Mouse (Mus musculus) bone marrow macrophage, adult 2 months (primary cell): ENCODE results near the gene Krtap3-1. TPM values are rescaled to one million over a fixed set of nuclear protein-coding genes. Genes with fewer than 3 reads are reported as not detected.
A peak's percentile ranks its signal among the peaks of the same experiment; 100 is the strongest.

ENCODE experiments used
- H3K27ac ChIP-seq: 2 replicates; pipeline ENCODE4 v1.5.1; 2012; ENCODE audit warnings: low read depth, low read length; ENCODE audit not compliant: insufficient read depth
- H3K4me1 ChIP-seq: 2 replicates; pipeline ENCODE4 v1.6.1; 2012; ENCODE audit warnings: low read length; ENCODE audit not compliant: control insufficient read depth, insufficient read depth
- H3K4me3 ChIP-seq: 2 replicates; pipeline ENCODE4 v1.5.1; 2012; ENCODE audit warnings: mild to moderate bottlenecking, low read length, moderate library complexity; ENCODE audit not compliant: insufficient read depth
- CTCF ChIP-seq: IDR thresholded peaks from 2 replicates; pipeline ENCODE4 v1.5.1; 2012; ENCODE audit warnings: low read depth, mild to moderate bottlenecking, low read length, moderate library complexity
- POLR2A ChIP-seq: IDR thresholded peaks from 2 replicates; pipeline ENCODE4 v1.6.1; 2012; ENCODE audit warnings: mild to moderate bottlenecking, low read depth, low read length, borderline replicate concordance
- polyA plus RNA-seq: library from polyadenylated mRNA; stranded (reverse); fragments of >200 nt; gene quantifications from 2 replicates; pipeline ENCODE4 v1.2.4, GENCODE M21; 2012; ENCODE audit not compliant: missing spikeins, insufficient read depth, insufficient read length

Gene Krtap3-1
- polyA plus RNA-seq, 1 experiment: not detected

DNA sequence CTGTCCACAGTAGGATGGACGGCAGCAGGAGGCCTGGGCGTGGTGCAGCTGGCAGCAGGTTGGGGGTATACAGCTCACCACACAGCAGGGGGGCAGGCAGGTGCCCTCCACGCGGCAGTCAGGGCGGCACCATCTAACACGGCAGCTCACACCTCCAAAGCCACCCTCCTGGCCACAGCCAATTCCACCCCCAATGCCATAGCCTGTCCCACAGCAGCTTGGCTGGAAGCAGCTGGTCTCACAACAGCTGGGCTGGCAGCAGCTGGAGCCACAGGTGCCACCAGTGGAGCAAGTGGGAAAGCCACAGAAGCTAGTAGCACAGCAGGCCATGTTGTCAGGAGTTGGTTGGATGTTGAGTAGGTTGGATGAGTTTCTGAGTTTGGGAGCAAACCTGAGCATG is 14.2 kb upstream of the Krtap3-1 start, which contains the start of gene Krtap1-5:
TSS of gene Krtap1-5 (minus strand) at position 381 of the 400 bp plus-strand sequence.
- H3K27ac ChIP-seq: no peak within 1 kb of the TSS
- no peaks in the 10 kb centered on the region for H3K4me1 ChIP-seq
- no peak within 1 kb of the TSS for H3K4me3 ChIP-seq
- TF ChIP-seq CTCF (no peak), POLR2A (no peak)

DNA sequence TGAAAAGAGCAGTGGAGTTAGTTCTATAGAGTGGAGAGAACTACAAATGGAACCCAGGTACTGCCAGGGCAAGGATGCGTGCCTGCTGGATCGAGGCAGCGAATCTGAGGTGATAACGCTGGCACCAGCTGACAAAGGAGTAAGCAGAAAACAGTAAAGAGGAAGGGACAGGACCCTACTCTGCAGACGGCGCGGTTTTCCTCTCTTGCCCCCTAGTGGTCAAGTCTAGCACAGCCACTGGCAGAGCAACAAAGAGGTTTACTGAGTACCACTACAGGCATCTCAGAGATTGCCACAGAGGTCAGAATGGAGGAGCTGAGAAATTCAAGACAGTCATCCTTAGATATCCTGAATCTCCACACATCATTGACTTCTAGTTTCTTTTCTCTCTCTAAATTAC is 7.7 kb upstream of the Krtap3-1 start:
- no peaks in the 10 kb centered on the region for H3K4me1 ChIP-seq
- no peak for TF ChIP-seq POLR2A
- TF ChIP-seq CTCF: peak; percentile 76
- no peak overlapping the region for H3K4me3 ChIP-seq
- H3K27ac ChIP-seq: no peak overlapping the region

DNA sequence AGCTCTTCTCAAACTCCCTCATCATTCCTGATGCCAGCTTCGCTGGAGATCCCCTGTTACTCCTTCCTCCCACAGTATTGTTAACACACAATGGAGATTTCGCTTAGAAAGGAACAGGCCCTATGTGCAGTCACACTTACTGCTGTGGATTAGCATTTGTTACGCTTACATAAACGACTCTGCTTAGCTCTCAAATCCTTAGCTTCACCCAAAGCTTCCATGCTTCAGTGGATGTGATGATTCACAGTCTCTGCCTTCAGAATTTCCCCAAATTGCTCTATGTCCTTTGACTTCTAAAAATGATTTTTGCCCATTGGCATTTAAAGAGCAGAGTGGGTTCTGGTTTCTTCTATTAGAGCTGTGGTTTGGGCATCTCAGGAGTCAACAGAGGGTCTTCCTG is 6.7 kb upstream of the Krtap3-1 start:
- TF ChIP-seq CTCF (no peak), POLR2A (no peak)

DNA sequence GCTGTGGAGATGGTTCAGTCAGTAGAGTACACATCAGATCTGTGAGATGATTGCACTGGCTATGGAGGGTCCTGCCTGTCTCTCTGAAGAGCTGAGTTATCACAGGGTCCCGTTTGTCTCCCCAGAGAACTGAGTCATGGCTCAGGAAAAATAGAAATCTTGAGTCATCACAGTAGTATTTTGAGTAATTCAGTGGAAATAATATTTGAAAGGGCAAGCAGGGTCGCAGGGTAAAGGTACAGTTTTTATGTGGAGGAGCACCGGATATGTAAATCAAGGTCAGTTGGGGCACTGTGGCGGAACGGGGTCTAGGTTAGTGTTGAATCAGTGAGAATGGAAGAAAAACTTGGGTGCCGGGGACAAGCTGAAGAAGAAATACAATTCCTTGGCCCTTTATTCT is 3.9 kb downstream of the Krtap3-1 start:
- Histone ChIP-seq H3K4me3 (no peak overlapping the region), H3K27ac (no peak overlapping the region), H3K4me1 (no peaks in the 10 kb centered on the region)
- TF ChIP-seq CTCF (no peak), POLR2A (no peak)

More for the DNA sequence above, 6.7 kb upstream of the Krtap3-1 start:
- H3K4me1 ChIP-seq: no peaks in the 10 kb centered on the region
- no peak overlapping the region for H3K27ac ChIP-seq
- H3K4me3 ChIP-seq: no peak overlapping the region

DNA sequence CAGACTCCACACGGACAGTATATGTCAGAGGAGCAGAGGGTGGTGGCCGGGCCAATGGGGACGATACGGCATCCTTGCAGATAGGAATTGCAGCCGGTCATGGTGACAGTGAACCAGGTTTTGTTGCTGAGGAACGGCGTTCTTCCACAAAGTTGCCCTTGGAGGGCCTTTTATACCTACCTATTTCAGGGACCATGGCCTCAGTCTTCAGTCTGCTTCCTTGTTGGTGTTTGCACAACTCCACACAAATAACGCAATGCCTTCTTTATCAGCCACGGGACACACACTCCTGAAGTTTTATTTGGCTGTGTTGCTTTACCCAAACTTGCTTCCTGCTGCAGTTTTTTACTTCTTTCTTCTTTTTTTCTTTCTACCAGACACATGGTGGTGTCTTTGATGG is 7.1 kb downstream of the Krtap3-1 start, which contains the start of gene Gm11939:
TSS of gene Gm11939 (minus strand) at position 101 of the 400 bp plus-strand sequence.
- TF ChIP-seq CTCF (no peak), POLR2A (no peak)
- Histone ChIP-seq H3K4me1 (no peaks in the 10 kb centered on the region), H3K4me3 (no peak within 1 kb of the TSS), H3K27ac (no peak within 1 kb of the TSS)

DNA sequence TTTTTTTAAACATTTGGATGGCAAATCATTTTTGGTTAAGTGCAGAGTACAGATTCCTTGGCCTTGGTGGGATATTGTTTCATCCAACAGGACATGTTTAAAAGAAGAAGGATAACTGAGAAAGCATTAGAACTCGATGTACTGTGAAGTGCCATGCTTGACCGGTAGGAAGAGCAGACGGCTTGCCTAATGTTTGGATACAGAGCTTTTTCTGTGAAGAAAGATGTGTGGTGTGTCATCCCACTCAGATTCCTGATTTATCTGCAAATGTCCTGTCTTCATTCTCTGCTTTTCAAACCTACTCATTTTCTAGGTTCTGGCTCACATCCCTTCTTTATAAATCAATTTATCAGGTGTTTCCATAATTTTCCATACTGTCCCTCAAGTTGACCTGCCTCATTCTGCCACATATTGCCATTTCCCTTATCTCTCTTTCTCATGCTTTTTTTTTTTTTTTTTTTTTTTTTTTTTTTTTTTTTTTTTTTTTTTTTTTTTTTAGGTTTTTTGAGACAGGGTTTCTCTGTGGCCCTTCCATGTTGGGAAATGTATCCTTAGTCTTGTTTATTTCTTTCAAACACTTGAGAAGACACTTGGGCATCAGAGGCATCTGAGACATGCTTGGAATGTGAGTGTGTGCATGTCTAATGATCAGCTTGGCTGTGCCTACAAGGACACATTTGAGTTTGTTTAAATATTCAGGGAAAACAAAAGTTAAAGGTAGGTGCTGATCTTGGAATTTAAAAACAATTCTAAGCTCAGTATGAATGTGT is 8.3 kb downstream of the Krtap3-1 start:
- TF ChIP-seq POLR2A: no peak
- Histone ChIP-seq H3K4me1 (no peaks in the 10 kb centered on the region), H3K4me3 (no peak overlapping the region), H3K27ac (no peak overlapping the region)

DNA sequence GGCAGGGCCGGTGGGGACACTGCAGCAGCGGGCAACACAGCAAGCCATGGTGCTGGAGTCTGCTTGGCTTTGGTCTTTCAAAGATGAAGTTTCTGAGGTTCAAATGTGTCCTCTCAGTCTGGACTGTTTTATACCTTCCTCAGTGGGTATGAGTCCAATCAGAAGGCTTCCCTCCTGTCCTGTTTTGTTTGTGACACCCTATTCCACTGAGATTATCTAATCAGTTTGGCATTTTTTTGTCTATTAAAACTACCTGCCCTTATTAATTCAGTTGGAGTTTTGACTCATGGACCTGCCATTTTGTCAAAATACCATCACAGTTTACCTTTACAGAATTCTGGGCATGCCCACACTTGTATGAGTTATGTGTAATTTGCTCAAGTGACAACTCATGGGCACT is 9.7 kb downstream of the Krtap3-1 start, which contains the start of gene Krtap3-2:
TSS of gene Krtap3-2 (minus strand) at position 101 of the 400 bp plus-strand sequence.
- no peak for TF ChIP-seq CTCF
- no peak for TF ChIP-seq POLR2A
- no peak within 1 kb of the TSS for H3K4me3 ChIP-seq
- H3K4me1 ChIP-seq: no peaks in the 10 kb centered on the region
- H3K27ac ChIP-seq: no peak within 1 kb of the TSS

DNA sequence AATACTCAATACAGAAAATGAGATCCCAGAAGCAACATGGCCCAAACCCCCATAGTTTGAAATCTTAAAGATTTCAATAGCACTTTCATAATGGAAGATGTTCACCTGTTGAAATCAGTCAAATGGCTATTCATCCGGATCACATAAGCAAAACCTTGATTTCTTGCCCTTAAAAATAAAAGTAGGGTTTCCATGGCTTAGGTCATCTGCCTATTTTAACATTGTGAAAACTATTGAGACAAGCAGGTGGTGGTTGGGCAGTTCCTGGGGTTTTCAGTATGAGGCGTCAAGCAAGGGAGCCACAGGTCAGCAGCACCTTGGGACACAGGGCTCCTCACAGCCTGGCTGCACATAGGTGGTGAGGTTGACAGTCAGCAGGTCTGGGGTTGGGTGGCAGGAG is 10.2 kb downstream of the Krtap3-1 start:
- H3K4me1 ChIP-seq: no peaks in the 10 kb centered on the region
- TF ChIP-seq POLR2A (no peak), CTCF (no peak)
- H3K4me3 ChIP-seq: no peak overlapping the region
- no peak overlapping the region for H3K27ac ChIP-seq

DNA sequence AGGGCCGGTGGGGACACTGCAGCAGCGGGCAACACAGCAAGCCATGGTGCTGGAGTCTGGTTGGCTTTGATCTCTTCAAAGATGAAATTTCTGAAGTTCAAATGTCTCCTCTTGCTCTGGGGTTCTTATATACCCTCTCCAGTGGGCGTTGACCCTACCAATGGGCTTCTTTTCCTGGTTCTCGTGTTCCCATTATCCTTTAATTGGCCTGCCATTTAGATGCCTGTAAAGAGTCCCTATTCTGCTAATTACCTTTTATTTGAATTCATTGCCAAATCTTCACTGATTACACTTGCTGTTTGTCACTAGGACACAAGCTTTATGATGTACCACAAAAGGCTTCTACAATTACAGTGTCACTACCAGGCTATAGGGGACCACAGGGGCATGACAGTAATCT is 15.7 kb downstream of the Krtap3-1 start, which contains the start of gene Krtap3-3:
TSS of gene Krtap3-3 (minus strand) at position 101 of the 400 bp plus-strand sequence.
- Histone ChIP-seq H3K4me3 (no peak within 1 kb of the TSS), H3K27ac (no peak within 1 kb of the TSS), H3K4me1 (no peaks in the 10 kb centered on the region)
- TF ChIP-seq CTCF: no peak
- TF ChIP-seq POLR2A: no peak

DNA sequence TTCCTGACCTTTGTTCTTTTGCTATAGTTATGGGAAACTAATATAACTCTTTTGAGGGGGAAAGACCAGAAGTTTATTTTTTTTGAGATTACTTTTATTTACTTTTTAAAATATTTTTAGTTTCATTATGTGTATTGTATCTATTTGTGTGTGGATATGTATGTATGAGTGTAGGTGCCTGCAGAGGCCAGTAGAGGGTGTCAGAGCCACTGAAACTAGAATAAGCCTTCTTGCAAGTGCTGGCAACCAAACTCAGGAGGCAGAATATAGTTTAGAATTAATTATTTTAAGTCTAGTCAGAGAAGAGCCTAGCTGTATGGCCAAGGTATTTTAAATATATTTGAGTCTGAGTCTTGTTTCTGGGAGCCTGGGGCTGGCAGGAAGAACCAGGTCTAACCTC is 18.5 kb downstream of the Krtap3-1 start:
- TF ChIP-seq POLR2A: no peak
- no peak for TF ChIP-seq CTCF
- no peak overlapping the region for H3K27ac ChIP-seq
- H3K4me1 ChIP-seq: no peaks in the 10 kb centered on the region
- no peak overlapping the region for H3K4me3 ChIP-seq
